9 mouse cellular contexts compared by ENCODE assay signal in genomic region chr7:16848579-16848978, GRCm38 (mm10). TPM values are rescaled to one million over a fixed set of nuclear protein-coding genes. Genes with fewer than 3 reads are reported as not detected.
A peak's percentile ranks its signal among the peaks of the same experiment; 100 is the strongest.
DNase-seq lines count a peak whose midpoint lies in the region; ATAC-seq and TF ChIP-seq lines count a peak whose summit lies in the region.
"Had no signal": no experiment of that assay in that cellular context is flagged by ENCODE, and none has a peak within 500 bp of the region (broad histone marks: within the 10 kb centered on the region; RNA-seq: fewer than 3 reads in every experiment).

No protein-coding gene starts in this region.

- peaks cover 2% of the 10 kb centered on the region; the same call in 1 of the 2 replicates for H3K4me1 ChIP-seq in hindbrain, embryonic 11.5 days (replicated peaks; ENCODE audit: control insufficient read depth, insufficient read depth, low read length)
- peaks cover 17% of the 10 kb centered on the region for H3K4me1 ChIP-seq in hindbrain, embryonic 16.5 days (ENCODE audit: control insufficient read depth, insufficient read depth, low read depth, low read length)
- H3K4me1 ChIP-seq in E14TG2a.4 (replicated peaks; ENCODE audit: low read depth, low read length): peaks cover 56% of the 10 kb centered on the region

- intact Hi-C loops in left cerebral cortex, postnatal 25 days (cut with DNase I): no loop called here

- H3K27ac ChIP-seq in hindbrain, embryonic 11.5 days (ENCODE audit: low read depth, low read length): no peak overlapping the region
- H3K27ac ChIP-seq in hindbrain, embryonic 16.5 days (ENCODE audit: low read depth, low read length): no peak overlapping the region

- H3K36me3 ChIP-seq in hindbrain, embryonic 11.5 days (ENCODE audit: control insufficient read depth, insufficient read depth, low read length): no peaks in the 10 kb centered on the region
- peaks cover 6% of the 10 kb centered on the region; the same call in 1 of the 2 replicates for H3K36me3 ChIP-seq in hindbrain, embryonic 16.5 days (ENCODE audit: control insufficient read depth, insufficient read depth, low read length)
- peaks cover 13% of the 10 kb centered on the region; the same call in 1 of the 2 replicates for H3K36me3 ChIP-seq in E14TG2a.4 (ENCODE audit: insufficient read depth, low read length)

- TF ChIP-seq CTCF in E14TG2a.4 (conservative IDR thresholded peaks at IDR 0.05; ENCODE audit: low read length): peak; percentile 63

- 36% methylated on average over 17 of the region's 17 CpGs for WGBS in hindbrain, embryonic 11.5 days
- WGBS in hindbrain, embryonic 16.5 days: 11% methylated on average over 17 of the region's 17 CpGs

- no peaks in the 10 kb centered on the region for H3K27me3 ChIP-seq in hindbrain, embryonic 11.5 days (ENCODE audit: control insufficient read depth, insufficient read depth, low read length)
- H3K27me3 ChIP-seq in hindbrain, embryonic 16.5 days (replicated peaks; ENCODE audit: control insufficient read depth, insufficient read depth, low read length): no peaks in the 10 kb centered on the region
- peaks cover 42% of the 10 kb centered on the region for H3K27me3 ChIP-seq in E14TG2a.4 (ENCODE audit: insufficient read depth, low read length)

- no peak for ATAC-seq in hindbrain, embryonic 11.5 days (ENCODE audit: low FRiP score)
- ATAC-seq in hindbrain, embryonic 16.5 days: no peak
- no peak for ATAC-seq in erythroblast, adult 5-6 weeks (replicated peaks; ENCODE audit: low FRiP score, poor library complexity, severe bottlenecking)

- no peaks in the 10 kb centered on the region for H3K9me3 ChIP-seq in hindbrain, embryonic 11.5 days (ENCODE audit: control insufficient read depth, low read length)
- no peaks in the 10 kb centered on the region for H3K9me3 ChIP-seq in hindbrain, embryonic 16.5 days (ENCODE audit: control insufficient read depth, low read length)
- H3K9me3 ChIP-seq in E14TG2a.4 (ENCODE audit: low read length): no peaks in the 10 kb centered on the region

- H3K4me2 ChIP-seq in hindbrain, embryonic 11.5 days (replicated peaks; ENCODE audit: low read depth, low read length): no peak overlapping the region
- no peak overlapping the region for H3K4me2 ChIP-seq in hindbrain, embryonic 16.5 days (ENCODE audit: low read length)

- H3K9ac ChIP-seq in hindbrain, embryonic 11.5 days (ENCODE audit: low read depth, low read length): no peak overlapping the region
- H3K9ac ChIP-seq in hindbrain, embryonic 16.5 days (ENCODE audit: low read depth, low read length): no peak overlapping the region

- H3K4me3 ChIP-seq in hindbrain, embryonic 11.5 days (ENCODE audit: low read depth, low read length): no peak overlapping the region
- H3K4me3 ChIP-seq in hindbrain, embryonic 16.5 days (ENCODE audit: low read length): no peak overlapping the region
- peak overlapping the region; percentile 51 for H3K4me3 ChIP-seq in E14TG2a.4 (replicated peaks; ENCODE audit: low read length)
- H3K4me3 ChIP-seq: myocyte had no signal

- DNase-seq in hindbrain, embryonic 11.5 days (ENCODE audit: low spot score): peak; percentile 79
- DNase-seq in cerebellum, adult 18-20 months: peak; percentile 78 to 85
- DNase-seq in gastrocnemius, postnatal 10 days: peak; percentile 72
- DNase-seq in left cerebral cortex, postnatal 25 days (ENCODE audit: low spot score in 2 of 2): peak; percentile 72 to 75
- DNase-seq in retina, postnatal 1 day: peak; percentile 69

RNA-seq across cellular contexts. Expression of gene Prkd2, which starts 5.9 kb away (rescaled TPM):
- polyA plus RNA-seq in hindbrain, embryonic 11.5 days (2014; fragmentation: Nextera tagmentation; extraction: Ambion mirVana): 8.8 and 9.4 TPM in 2 replicates
- 5.2 and 6.5 TPM in 2 replicates for polyA plus RNA-seq in hindbrain, embryonic 16.5 days (2015; fragmentation: Nextera tagmentation; extraction: Ambion mirVana)
- 10 to 100 TPM in 1 of 2 experiments, 1 to 10 TPM in 1; 9.8 to 14.0 TPM for total RNA-seq in gastrocnemius, postnatal 10 days (2021)
- total RNA-seq in left cerebral cortex, postnatal 25 days (2021): 1 to 10 TPM; 3.8 to 7.3 TPM
- total RNA-seq in erythroblast, adult 5-6 weeks (2015; ENCODE audit: low replicate concordance): 4.6 and 18.8 TPM in 2 replicates
- 2.5 and 5.1 TPM in 2 replicates for total RNA-seq in erythroblast, adult 5-6 weeks (2017; ENCODE audit: low replicate concordance)

RNA-seq across cellular contexts. Expression of gene Dact3, which starts 26.5 kb away (rescaled TPM):
- 7.6 and 8.0 TPM in 2 replicates for polyA plus RNA-seq in hindbrain, embryonic 11.5 days (2014; fragmentation: Nextera tagmentation; extraction: Ambion mirVana)
- 2.9 and 3.5 TPM in 2 replicates for polyA plus RNA-seq in hindbrain, embryonic 16.5 days (2015; fragmentation: Nextera tagmentation; extraction: Ambion mirVana)
- total RNA-seq in gastrocnemius, postnatal 10 days (2021): 10 to 100 TPM in 1 of 2 experiments, 1 to 10 TPM in 1; 9.5 to 10.9 TPM
- 100 to 1,000 TPM; 176 to 184 TPM for total RNA-seq in left cerebral cortex, postnatal 25 days (2021)
- not detected in 2 replicates for total RNA-seq in erythroblast, adult 5-6 weeks (2015; ENCODE audit: low replicate concordance)
- not detected in 2 replicates for total RNA-seq in erythroblast, adult 5-6 weeks (2017; ENCODE audit: low replicate concordance)

RNA-seq across cellular contexts. Expression of gene Fkrp, which starts 32.0 kb away (rescaled TPM):
- polyA plus RNA-seq in hindbrain, embryonic 11.5 days (2014; fragmentation: Nextera tagmentation; extraction: Ambion mirVana): 21.9 and 22.7 TPM in 2 replicates
- 46.9 and 48.4 TPM in 2 replicates for polyA plus RNA-seq in hindbrain, embryonic 16.5 days (2015; fragmentation: Nextera tagmentation; extraction: Ambion mirVana)
- 10 to 100 TPM; 23.2 to 23.3 TPM for total RNA-seq in gastrocnemius, postnatal 10 days (2021)
- total RNA-seq in left cerebral cortex, postnatal 25 days (2021): 10 to 100 TPM; 47.7 to 50.8 TPM
- total RNA-seq in erythroblast, adult 5-6 weeks (2015; ENCODE audit: low replicate concordance): 2.5 and 4.2 TPM in 2 replicates
- 3.1 and 8.0 TPM in 2 replicates for total RNA-seq in erythroblast, adult 5-6 weeks (2017; ENCODE audit: low replicate concordance)

RNA-seq across cellular contexts. Expression of gene Strn4, which starts 32.9 kb away (rescaled TPM):
- 112 and 130 TPM in 2 replicates for polyA plus RNA-seq in hindbrain, embryonic 11.5 days (2014; fragmentation: Nextera tagmentation; extraction: Ambion mirVana)
- polyA plus RNA-seq in hindbrain, embryonic 16.5 days (2015; fragmentation: Nextera tagmentation; extraction: Ambion mirVana): 159 and 170 TPM in 2 replicates
- total RNA-seq in gastrocnemius, postnatal 10 days (2021): 10 to 100 TPM; 42.3 to 46.1 TPM
- total RNA-seq in left cerebral cortex, postnatal 25 days (2021): 100 to 1,000 TPM; 314 to 335 TPM
- 21.5 and 22.4 TPM in 2 replicates for total RNA-seq in erythroblast, adult 5-6 weeks (2015; ENCODE audit: low replicate concordance)
- total RNA-seq in erythroblast, adult 5-6 weeks (2017; ENCODE audit: low replicate concordance): 34.3 and 69.7 TPM in 2 replicates

RNA-seq across cellular contexts. Expression of gene Gng8, which starts 43.0 kb away (rescaled TPM):
- polyA plus RNA-seq in hindbrain, embryonic 11.5 days (2014; fragmentation: Nextera tagmentation; extraction: Ambion mirVana): 9.0 and 11.0 TPM in 2 replicates
- polyA plus RNA-seq in hindbrain, embryonic 16.5 days (2015; fragmentation: Nextera tagmentation; extraction: Ambion mirVana): 1.5 and 1.6 TPM in 2 replicates
- 1 to 10 TPM; 1.3 to 2.7 TPM for total RNA-seq in gastrocnemius, postnatal 10 days (2021)
- total RNA-seq in left cerebral cortex, postnatal 25 days (2021): 1 to 10 TPM; 2.5 to 4.0 TPM
- not detected in 2 replicates for total RNA-seq in erythroblast, adult 5-6 weeks (2015; ENCODE audit: low replicate concordance)
- total RNA-seq in erythroblast, adult 5-6 weeks (2017; ENCODE audit: low replicate concordance): not detected in 2 replicates

Comparison
In these comparisons a context has a peak if more than half of its experiments do, and no peak if none do; other contexts are left out.
1. RNA of gene Dact3, which starts 26.5 kb away (total RNA-seq): 176 to 184 TPM in left cerebral cortex, postnatal 25 days; 9.5 to 10.9 TPM in gastrocnemius, postnatal 10 days and not detected in erythroblast, adult 5-6 weeks; every median in the first group is over 10 times any median in the second.
2. Peak in every context shown above with its lines, with median percentiles within 50 percentile points of each other: DNase-seq.